Mouse (Mus musculus) cerebellum, adult 8-10 months (tissue): ENCODE results near the gene Matk.
"Not testable (repeated sequence)": the region's sequence is repeated elsewhere in the genome, so short reads cannot be mapped to it uniquely, and the experiment has no call there.

Experiments
- DNase-seq: peaks from one replicate; pipeline ENCODE4 v3.0.0; 2022

The Matk gene

DNA sequence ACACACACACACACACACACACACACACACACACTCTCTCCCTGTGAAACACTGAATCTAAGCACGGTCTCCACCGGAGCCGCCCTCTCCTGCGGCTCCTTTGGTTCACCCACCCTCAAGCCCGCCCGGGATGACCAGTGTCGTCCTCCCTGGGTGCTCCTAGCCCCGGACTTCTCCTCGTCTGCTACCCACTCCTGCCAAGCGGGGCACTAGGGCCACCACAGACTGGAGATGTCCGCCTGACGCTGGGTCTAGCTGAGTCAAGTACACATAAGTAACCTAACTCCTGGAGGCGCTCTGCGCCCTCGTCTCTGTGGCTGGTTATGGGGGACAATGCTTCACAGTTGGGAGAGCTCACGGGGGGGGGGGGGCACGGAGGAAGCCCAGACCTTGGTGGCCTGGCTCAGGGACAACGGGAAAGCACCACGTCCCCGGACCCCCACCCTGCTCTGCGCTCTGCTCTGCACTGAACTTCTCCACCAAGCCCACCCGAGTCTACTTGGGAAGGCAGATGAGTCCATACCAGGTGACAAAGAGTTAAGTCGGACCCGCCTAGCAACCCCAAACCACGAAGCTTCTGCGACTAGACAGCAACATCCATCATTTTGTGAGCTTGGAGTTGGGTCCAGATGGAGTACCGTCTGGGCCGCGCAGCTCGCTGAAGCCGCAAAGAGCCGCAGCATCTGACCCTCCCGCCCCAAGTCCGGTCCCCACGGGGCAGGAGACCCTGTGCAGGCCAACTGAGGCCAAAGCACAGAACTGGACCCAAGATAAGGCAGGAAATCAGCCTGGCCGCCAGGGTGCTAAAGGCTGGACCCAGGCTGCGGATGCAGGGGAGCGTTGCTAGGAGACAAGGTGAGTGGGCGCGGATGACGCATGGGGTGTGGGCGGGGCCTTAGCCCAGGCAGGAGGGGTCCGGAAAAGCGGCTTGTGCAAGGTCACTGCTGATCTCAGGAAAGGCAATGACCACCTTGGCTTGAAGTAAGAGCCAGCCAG is at the start of gene Matk:
TSS of gene Matk (plus strand) at position 512 of the 996 bp plus-strand sequence.
- peak; percentile 65 for DNase-seq

DNA sequence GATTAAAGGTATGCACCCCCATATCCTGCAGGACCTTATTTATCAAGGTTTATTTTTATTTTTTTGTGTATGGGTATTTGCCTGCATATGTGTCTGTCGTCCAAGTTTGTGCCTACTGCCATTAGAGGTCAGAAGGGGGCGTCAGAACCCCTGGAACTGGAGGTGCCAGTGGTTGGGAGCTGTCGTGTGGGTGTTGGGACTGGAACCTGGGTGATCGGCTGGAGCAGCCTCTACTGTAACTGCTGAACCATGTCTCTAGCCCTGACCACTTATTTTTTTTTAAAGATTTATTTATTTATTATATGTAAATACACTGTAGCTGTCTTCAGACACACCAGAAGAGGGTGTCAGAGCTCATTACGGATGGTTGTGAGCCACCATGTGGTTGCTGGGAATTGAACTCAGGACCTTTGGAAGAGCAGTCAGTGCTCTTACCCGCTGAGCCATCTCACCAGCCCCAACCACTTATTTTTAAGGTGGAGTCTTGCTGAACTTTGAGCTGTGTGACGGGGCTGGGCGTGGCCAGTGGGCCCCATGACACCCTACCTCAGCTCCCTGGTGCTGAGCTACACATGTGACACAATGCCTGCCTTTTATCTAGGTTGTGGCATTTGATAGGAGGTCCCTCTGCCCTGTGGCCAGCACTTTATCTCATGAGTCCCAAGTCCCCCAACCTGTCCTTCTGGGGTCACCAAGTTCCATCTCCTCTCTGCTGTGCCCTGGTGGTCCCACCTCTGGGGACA is 49.6 kb upstream of the Matk start:
- DNase-seq: no peak

DNA sequence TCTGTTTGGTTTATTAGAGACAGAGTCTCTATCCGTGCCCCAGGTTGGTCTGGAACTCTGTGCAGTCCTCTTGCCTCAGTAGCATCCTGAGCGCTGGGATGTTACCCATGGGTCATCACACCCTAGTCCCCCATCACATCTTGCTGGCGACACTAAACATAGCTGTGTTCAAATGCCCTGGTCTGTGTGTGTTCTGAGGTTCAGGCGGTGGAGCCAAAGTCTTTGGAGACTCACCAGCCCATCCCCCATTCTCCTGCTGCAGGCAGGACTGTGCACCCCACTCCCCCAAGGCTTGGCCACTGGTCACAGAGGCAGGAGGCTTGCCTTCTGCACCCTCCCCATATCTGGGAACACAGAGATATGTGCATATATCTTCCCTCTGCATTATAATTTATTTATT is 48.6 kb upstream of the Matk start:
- DNase-seq: no peak

DNA sequence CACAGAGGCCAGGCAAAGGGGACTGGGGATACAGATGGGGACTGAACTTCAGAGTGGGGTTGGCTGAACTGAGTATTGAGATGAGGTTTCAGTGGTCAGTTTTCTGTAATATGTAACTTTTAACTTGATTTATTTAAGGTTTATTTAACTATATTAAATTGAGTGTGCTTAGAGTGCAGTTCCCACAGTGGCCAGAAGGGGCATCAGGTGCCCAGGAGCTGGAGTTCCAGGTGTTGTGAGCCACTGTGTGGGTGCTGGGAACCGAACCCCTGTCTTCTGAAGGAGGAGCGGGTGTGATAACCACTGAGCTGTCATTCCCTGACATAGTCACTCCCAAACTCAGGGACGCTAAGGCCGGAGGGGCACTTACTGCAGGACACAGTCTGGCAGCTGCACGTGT is 42.6 kb upstream of the Matk start:
- DNase-seq: no peak

DNA sequence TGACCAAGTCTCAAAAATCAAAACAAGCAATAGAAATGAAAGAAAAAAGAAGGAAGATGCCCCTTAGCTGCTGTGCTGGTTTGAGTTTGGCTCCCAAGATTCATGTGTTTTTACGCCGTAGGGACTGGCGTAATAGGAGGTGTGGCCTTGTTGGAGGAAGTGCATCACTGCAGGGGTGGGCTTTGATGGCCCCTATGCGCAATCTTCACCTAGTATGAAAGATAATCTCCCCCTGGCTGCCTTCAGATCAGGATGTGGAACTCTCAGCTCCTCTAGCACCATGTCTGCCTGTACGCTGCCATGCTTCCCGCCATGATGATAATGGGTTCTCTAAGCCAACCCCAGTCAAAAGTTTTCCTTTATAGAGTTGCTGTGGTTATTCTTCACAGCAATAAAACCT is 36.5 kb upstream of the Matk start:
- no peak for DNase-seq

DNA sequence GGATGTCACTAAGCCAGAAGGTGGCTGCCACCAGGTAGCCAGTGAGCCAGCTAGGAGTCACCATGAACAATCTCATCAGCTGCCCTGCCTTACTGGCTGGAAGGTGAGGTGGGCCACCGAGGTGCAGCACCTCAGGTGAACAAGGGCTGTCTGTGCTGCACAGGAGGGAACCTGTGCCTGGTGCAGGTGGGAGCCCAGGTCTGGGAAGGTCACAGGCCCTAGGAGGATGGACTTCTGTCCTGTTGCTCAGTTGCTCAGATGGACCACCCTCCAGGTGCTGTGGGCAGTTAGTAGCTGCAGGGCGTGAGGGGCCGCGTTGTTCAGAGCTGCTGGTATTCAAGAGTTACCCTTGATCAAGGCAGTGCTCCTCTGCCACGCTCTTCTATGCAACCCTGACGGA is 35.9 kb upstream of the Matk start:
- DNase-seq: no peak

DNA sequence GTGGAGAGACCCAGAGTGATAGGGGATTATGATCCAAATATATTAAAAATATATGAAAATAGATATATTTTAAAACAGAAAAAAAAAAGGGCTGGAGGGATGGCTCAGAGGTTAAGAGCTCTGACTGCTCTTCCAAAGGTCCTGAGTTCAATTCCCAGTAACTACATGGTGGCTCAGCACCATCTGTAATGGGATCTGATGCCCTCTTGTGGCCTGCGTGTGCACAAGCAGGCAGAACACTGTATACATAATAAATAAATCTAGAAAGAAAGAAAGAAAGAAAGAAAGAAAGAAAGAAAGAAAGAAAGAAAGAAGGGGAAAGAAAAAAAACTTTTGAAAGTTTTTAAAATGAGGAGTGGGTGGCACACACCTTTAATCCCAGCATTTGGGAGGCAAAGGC is 35.5 kb upstream of the Matk start:
- not testable (repeated sequence) for DNase-seq

DNA sequence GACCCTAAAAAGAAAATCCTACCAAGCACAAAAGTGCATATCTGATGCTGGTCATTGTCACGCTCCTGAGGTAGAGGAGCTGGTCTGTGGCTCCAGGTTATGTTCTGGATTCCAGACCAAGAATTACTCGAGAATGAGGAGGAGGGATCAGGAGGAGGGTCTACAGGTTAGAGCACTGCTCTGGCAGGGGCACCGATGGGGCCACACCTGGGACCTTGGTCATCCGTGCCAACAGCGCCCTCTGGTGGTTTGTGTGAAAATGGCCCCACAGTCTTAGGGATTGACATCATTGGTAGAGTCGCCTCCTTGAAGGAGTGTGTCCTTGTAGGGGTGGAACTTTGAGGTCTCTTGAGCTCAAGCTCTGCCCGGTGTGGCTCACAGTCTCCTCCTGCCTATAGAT is 34.8 kb upstream of the Matk start:
- DNase-seq: peak; percentile 69

DNA sequence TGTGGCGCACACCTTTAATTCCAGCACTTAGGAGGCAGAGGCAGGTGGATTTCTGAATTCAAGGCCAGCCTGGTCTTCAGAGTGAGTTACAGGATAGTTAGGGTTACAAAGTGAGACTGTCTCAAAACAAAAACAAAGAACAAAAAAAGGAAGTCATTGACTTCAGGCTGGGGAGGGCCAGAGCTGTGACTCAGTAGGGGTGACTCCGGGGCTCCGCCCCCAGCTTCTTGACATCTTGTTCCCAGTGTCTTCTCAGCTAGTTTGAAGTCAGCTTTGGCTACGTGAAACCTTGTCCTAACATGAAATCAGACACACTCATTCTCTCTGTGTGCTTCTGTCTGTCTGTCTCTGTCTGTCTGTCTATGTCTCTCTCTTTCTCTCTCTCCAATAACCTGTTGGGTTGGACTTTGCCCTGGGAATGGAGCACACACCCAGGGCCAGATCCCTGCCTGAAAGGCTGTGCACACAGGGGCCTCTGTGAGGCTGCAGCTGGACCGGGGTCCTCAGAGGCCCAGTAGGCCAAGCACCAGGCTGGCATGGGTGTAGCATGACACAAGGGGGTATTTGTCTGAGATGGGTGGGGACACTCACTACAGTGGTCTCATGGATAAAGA is 31.2 kb upstream of the Matk start:
- no peak for DNase-seq

DNA sequence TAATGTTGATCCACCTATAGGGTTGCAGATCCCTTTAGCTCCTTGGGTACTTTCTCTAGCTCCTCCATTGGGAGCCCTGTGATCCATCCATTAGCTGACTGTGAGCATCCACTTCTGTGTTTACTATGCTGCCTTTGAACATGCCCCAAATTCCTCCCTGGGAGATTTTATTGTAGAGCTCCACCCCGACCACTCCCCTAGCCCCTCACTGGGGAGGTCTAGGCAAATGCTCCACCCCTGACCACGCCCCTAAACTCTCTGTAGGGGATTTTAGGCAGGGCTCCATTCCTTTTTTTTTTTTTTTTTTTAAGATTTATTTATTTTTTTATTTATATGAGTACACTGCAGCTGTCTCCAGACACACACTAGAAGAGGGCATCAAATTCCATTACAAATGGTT is 29.0 kb upstream of the Matk start:
- not testable (repeated sequence) for DNase-seq

DNA sequence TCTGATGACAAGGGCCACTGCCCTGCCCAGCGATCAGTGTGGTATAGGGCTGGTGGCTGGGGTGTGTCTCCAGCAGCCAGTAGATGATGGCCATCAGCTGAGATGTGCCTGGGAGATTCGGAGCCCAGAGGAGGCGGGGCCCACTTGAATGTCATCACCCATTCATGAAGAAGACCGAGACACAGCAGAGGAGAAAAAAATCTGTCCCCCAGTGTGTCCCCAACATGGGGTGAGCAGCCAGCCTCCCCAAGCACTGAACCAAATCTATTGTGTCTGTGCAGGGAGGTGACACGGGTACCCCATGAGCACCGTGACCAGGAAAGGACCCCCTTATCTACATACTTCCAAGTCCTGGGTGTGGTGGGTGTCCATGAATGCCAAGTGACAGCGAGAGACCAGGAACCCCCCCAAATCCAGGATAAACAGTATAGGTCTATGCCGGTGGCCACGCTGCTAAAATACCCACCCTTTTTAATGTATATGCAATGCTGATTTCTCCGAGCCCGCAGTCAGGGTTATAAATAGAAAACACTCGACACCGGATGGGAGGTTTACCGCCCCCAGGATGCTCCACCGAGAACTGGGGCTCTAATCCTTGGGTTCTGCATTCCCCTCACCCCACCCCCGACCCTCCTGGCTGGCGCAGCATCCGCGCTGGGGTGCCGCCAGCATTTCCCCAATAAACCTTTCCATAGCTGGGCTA is 22.8 kb upstream of the Matk start:
- no peak for DNase-seq

DNA sequence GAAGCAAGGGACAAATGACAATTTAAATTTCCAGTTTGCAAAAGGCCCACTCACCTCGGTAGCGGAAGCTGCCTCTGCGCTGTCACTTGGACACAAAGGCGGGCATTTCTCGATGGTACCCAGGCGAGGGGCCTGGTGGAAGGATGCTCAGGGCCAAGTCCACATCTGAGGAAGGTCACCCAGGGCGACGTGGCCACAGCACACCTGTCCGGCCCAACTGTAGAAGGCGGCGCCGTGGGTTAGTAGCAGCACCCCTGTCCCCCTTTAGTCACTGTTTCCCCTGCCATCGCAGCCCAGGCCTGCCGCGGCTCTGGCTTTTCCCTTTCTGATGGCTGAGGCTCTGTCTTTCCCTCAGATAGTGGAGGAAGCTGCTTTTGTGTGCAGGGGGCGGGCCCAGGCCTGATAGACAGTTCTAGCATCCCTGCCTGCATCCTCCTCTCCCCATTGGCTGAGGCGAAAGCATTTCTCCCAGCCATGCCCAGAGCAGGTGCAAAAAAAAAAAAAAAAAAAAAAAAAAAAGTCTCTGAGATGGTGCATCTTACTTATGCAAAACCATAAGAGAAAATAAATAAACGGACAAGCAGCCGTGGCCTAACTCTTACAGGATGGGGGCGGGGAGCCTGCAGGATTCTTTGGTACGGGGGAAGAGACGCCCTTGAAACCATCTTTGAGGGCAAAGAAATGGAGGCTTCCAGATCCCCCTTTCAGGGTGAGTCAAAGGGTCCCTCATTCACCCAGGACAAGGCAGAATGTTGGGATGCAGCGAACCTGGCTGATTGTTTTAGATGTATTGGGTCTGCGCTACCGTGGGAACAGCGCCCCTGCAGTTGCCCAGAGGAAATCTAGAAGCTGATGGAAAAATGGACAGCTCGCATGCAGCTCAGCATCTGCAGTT is 22.1 kb upstream of the Matk start, which contains the start of gene Atcay:
TSS of gene Atcay (minus strand) at position 396 of the 895 bp plus-strand sequence.
- DNase-seq: peak; percentile 79

DNA sequence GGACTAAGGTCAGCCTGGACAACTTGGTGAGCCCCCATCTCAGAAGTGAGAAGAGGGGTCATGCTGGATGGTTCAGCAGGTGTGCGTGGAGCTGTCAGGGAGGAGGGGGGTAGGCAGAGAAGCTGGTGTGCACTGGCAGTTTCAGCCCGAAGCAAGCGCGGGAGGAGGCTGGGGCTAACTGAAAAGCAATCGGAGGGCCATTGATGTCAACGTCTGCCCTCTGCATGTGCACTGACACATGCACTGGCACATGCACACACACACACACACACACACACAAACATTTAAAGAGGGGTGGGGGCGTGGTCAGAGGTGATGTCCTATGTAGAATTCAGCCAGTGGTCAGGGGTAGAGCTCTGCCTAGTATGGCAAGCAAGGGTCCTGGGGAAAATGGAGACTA is 21.3 kb upstream of the Matk start:
- no peak for DNase-seq

DNA sequence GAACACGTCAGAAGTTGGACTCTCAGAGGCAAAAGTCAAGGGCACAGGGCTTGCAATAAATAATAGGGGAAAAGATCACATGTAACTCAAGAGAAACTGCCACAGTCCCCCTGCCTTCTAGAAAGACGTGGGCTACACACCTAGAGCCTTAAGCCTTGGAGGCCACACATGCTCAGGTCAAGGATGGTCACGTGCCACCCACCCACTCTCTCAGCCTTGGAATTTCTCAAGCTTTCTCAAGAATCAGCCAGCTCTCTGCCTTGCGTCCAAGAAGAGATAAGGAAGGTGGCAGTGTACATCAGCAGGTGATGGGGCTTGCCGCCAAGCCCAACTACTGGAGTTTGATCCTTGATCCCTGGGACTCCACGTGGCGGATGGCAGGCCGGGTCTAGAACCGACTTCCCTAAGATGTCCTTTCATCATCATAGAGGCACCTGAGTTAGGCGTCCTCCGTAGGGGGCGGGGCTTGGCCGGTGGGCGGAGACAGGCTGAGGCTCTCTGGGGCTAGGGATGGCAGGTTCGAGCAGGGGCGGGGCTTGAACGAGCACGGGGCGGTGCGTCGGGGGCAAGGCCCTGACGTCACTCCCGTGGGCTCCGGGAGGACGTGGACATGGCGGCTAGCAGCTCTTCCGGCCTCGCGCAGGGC is 20.0 kb upstream of the Matk start, which contains the start of gene Zfr2:
TSS of gene Zfr2 (plus strand) at position 576 of the 646 bp plus-strand sequence.
- peak; percentile 96 for DNase-seq

DNA sequence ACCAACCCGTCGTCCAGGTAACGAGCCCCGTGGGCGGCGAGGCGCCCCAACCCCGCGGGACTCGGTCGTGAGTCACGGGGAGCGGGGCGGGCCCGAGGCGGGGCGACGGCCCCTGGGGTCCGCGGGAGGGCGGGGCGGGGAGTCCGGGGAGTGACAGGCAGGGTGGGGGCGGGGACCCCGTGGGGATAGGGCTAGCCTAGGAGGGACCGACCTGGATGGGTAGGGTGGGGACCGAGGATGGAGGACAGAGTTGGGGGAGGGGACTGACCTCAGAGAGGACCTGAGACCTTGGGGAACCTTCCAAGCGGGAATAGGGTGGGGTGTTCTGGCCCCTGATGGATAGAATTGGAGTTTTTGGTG is 19.5 kb upstream of the Matk start:
- DNase-seq: no peak

DNA sequence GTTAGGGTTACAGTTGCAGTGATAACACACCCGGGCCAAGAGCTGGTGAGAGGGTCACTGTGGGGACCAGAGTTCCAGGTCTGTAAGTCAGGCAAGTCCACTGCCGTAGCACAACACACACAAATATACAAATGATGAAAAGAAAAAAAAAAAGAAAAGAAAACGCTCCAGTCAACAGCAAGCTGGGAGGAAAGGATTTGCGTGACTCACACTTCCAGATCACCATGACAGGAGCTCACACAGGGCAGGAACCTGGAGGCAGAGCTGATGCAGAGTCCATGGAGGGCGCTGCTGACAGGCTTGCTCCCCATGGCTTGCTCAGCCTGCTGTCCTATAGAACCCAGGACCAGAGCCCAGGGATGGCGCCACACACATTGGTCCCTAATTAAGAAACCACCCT is 18.5 kb upstream of the Matk start:
- DNase-seq: no peak

DNA sequence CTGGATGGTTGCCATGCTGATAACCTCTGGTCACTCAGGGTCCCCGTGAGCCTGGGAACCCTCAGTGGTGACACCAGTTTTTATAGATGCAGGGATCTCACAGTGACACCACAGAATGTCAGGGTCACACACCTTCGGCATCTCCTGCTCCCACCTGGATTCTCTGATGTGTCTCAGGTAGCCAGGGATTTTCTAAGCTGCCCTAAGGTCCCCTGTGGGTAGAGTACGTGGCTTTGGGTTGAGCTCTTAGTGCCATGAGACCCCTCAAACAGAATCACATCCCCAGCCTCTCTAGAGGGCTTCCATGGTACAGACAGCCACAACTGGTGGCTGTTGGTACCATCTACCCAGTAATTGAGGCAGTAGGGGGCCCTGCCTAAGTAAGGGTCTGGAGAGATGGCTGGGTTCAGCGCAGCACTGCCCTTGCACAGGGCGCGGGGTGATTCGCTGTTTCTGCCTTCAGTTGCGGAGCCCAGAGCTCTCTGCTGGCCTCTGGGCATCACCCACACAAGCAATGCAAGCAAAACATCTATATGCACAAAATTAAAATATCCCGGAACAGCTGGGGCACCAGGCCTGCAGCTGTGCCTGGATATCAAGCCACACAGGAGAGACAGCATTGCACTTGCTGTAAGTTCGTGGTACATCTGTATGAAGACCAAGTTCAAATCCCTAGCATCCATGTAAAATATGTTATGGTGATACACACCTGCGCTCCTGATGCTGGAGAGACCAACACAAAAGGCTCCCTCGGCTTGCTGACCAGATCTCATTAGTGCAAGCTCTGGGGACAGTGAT is 16.1 kb upstream of the Matk start:
- DNase-seq: no peak

DNA sequence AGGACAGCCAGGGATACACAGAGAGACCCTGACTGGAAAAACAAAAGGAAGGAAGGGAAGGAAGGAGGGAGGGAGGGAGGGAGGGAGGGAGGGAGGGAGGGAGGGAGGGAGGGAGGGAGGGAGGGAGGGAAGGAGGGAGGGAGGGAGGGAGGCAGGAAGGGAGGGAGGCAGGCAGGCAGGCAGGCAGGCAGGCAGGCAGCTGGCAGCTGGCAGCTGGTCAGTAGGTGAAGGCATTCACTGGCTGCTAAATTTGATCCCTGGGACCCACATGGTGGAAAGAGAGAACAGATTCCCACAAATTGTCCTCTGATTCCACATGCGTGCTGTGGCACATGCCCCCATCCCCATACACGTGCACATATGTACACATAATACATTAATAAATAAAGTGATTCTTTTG is 14.1 kb upstream of the Matk start:
- DNase-seq: no peak

DNA sequence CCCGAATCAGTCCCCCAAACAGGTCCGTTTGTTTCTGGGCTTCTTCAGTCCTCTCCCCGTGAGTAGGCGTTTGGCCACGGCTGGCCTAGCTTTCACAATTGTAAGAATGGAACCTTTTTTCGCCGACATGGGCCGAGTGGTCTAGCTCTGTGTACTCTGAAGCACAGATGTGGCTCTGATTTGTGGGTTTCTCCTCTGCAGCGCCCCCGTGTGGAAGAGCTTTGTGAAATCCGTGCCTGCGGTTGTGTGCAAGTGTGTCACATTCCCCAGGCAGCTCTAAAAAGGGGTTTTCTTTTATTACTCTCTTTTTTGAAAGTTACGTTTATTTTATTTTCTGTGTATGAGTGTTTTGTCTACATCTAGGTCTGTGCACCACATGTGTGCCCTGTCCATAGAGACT is 11.9 kb upstream of the Matk start:
- no peak for DNase-seq

DNA sequence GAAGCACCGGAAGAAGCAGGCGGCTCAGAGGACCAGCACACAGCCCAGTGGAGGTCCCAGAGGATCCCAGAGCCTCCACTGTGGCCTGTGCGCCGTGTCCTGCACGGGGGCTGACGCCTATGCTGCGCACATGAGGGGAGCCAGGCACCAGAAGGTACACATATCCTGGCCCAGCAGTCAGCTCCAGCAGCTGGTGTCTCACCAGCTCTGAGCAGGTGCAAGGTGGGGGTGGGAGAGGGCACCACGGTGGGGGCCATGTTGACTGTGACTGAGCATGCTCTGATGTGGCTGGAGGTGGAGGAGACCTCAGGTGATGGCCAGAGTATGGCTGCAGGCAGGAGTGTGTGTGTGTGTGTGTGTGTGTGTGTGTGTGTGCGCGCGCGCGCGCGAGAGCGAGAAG is 10.7 kb upstream of the Matk start:
- DNase-seq: no peak
